Mouse (Mus musculus) myocyte (in vitro differentiated cells): Measurements from ENCODE around the gene Acyp1. TPM values are rescaled to one million over a fixed set of nuclear protein-coding genes. Genes with fewer than 3 reads are reported as not detected.

Experiments
- H3K27me3 ChIP-seq: one replicate; pipeline ENCODE4 v1.6.1; 2011; ENCODE audit not compliant: control insufficient read depth, insufficient read depth, insufficient read length
- H3K36me3 ChIP-seq: one replicate; pipeline ENCODE4 v1.6.1; 2011; ENCODE audit not compliant: control insufficient read depth, insufficient read depth
- H3K4me2 ChIP-seq: one replicate; pipeline ENCODE4 v1.6.1; 2011; ENCODE audit warnings: low read depth, control low read depth
- H3K4me3 ChIP-seq: one replicate; pipeline ENCODE4 v1.5.1; 2011; ENCODE audit warnings: mild to moderate bottlenecking, control low read depth, moderate library complexity
- H3K79me2 ChIP-seq: one replicate; pipeline ENCODE4 v1.6.1; 2011; ENCODE audit not compliant: control insufficient read depth, insufficient read depth
- H3ac ChIP-seq: one replicate; pipeline ENCODE4 v1.6.1; 2011; ENCODE audit not compliant: control insufficient read depth, insufficient read length
- CEBPB ChIP-seq: IDR thresholded peaks from 2 replicates; pipeline ENCODE4 v1.6.1; 2011; ENCODE audit warnings: mild to moderate bottlenecking, moderate library complexity; ENCODE audit not compliant: poor library complexity, insufficient read depth, severe bottlenecking
- E2F4 ChIP-seq: IDR thresholded peaks from one replicate; pipeline ENCODE4 v1.6.1; 2011; ENCODE audit warnings: mild to moderate bottlenecking, control low read depth, moderate library complexity; ENCODE audit not compliant: insufficient read depth
- MAX ChIP-seq: IDR thresholded peaks from one replicate; pipeline ENCODE4 v1.6.1; 2011; ENCODE audit warnings: low read depth, mild to moderate bottlenecking, control low read depth
- MYOD1 ChIP-seq, 3 experiments: IDR thresholded peaks; one replicate each; pipeline ENCODE4 v1.6.1; 2011; ENCODE audit warnings: control low read depth in 2 of 3, low read depth in 2 of 3, mild to moderate bottlenecking in 2 of 3, moderate library complexity in 1 of 3; ENCODE audit not compliant: insufficient read length in 2 of 3, control insufficient read depth in 1 of 3
- MYOG ChIP-seq, 3 experiments: IDR thresholded peaks; one replicate each; pipeline ENCODE4 v1.6.1; 2011; ENCODE audit warnings: control low read depth in 2 of 3, low read depth in 2 of 3, mild to moderate bottlenecking in 2 of 3; ENCODE audit not compliant: insufficient read length in 2 of 3, control insufficient read depth in 1 of 3, insufficient read depth in 1 of 3
- POLR2A ChIP-seq: IDR thresholded peaks from one replicate; pipeline ENCODE4 v1.6.1; 2011; ENCODE audit warnings: low read depth, mild to moderate bottlenecking, control low read depth, moderate library complexity; ENCODE audit not compliant: insufficient read length
- POLR2AphosphoS2 ChIP-seq: IDR thresholded peaks from one replicate; pipeline ENCODE4 v1.6.1; 2011; ENCODE audit warnings: low read depth, control low read depth; ENCODE audit not compliant: insufficient read length
- REST ChIP-seq: IDR thresholded peaks from one replicate; pipeline ENCODE4 v1.6.1; 2011; ENCODE audit warnings: mild to moderate bottlenecking, control low read depth, moderate library complexity; ENCODE audit not compliant: insufficient read depth, insufficient read length
- SRF ChIP-seq: IDR thresholded peaks from one replicate; pipeline ENCODE4 v1.6.1; 2011; ENCODE audit warnings: low read depth; ENCODE audit not compliant: control insufficient read depth, insufficient read length
- TCF12 ChIP-seq: IDR thresholded peaks from one replicate; pipeline ENCODE4 v1.6.1; 2011; ENCODE audit warnings: mild to moderate bottlenecking, control low read depth; ENCODE audit not compliant: poor library complexity, insufficient read depth, severe bottlenecking
- TCF3 ChIP-seq: IDR thresholded peaks from one replicate; pipeline ENCODE4 v1.6.1; 2011; ENCODE audit warnings: low read depth, control low read depth; ENCODE audit not compliant: insufficient read length
- USF1 ChIP-seq: IDR thresholded peaks from one replicate; pipeline ENCODE4 v1.6.1; 2011; ENCODE audit warnings: low read depth, mild to moderate bottlenecking, control low read depth, moderate library complexity
- polyA plus RNA-seq: library from polyadenylated mRNA; unstranded; fragments of >200 nt; fragmentation: generic; extraction: Trizol; gene quantifications from one replicate; pipeline ENCODE4 v1.2.1, GENCODE M21; 2012; ENCODE audit warnings: missing spikeins

The Acyp1 gene
- polyA plus RNA-seq, 1 experiment = 22.0 TPM

DNA sequence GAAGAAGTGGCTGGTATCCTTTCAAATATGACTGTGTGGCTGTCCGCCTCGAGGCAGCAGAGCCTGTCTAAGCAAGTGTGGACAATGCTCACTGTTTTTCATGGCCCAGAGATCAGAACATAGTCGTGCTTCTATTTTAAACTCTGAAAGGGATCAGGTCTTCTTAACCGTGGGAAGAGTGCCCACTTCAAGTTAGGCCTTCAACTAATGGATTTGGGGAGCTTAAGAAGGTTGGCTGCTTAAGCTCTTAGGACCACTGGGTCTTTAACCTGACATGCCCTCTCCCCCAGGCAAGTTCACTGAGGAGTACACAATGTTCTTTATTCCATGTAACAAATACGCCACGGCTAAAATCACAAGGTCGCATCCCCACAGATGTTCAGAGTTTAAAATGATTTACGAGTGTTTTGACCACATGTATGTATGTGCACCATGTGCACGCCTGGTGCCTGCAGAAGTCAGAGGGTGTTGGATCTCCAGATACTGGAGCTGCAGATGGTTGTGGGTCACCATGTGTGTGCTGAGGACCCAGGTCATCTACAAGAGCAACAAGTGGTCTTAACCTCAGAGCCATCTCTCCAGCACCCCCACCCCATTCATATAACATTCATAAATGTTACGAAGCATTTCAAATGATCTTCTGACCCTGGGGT lies 9.2 kb upstream of the Acyp1 start:
- no peak for TF ChIP-seq USF1
- TF ChIP-seq MYOD1 (IDR thresholded peaks at IDR 0.05; ENCODE audit: control insufficient read depth in 1 of 3, insufficient read length in 2 of 3, low read depth in 2 of 3) = no peak
- TF ChIP-seq E2F4 = no peak
- no peak for TF ChIP-seq REST
- no peak for TF ChIP-seq CEBPB
- no peak for TF ChIP-seq TCF3
- TF ChIP-seq MAX = no peak
- no peak for TF ChIP-seq POLR2A
- TF ChIP-seq TCF12 = no peak
- TF ChIP-seq SRF = no peak
- TF ChIP-seq MYOG (IDR thresholded peaks at IDR 0.05; ENCODE audit: control insufficient read depth in 1 of 3, insufficient read depth in 1 of 3, insufficient read length in 2 of 3, low read depth in 2 of 3) = no peak
- no peak for TF ChIP-seq POLR2AphosphoS2
- H3ac ChIP-seq = no peak overlapping the region
- H3K79me2 ChIP-seq = no peaks in the 10 kb centered on the region
- no peaks in the 10 kb centered on the region for H3K27me3 ChIP-seq
- H3K36me3 ChIP-seq = peaks cover 32% of the 10 kb centered on the region
- H3K4me3 ChIP-seq = no peak overlapping the region
- H3K4me2 ChIP-seq = no peak overlapping the region

- Histone ChIP-seq H3K36me3 (peaks cover 28% of the 10 kb centered on the region), H3K79me2 (no peaks in the 10 kb centered on the region), H3K4me2 (no peak overlapping the region), H3K27me3 (no peaks in the 10 kb centered on the region), H3ac (no peak overlapping the region), H3K4me3 (no peak overlapping the region)
- TF ChIP-seq MAX = no peak
- TF ChIP-seq MYOG (IDR thresholded peaks at IDR 0.05; ENCODE audit: control insufficient read depth in 1 of 3, insufficient read depth in 1 of 3, insufficient read length in 2 of 3, low read depth in 2 of 3) = no peak
- no peak for TF ChIP-seq USF1
- no peak for TF ChIP-seq REST
- TF ChIP-seq CEBPB = no peak
- no peak for TF ChIP-seq TCF12
- no peak for TF ChIP-seq POLR2A
- TF ChIP-seq SRF = no peak
Observed at GRCm38 (mm10) chr12:85296915-85297314, 8.7 kb upstream of the Acyp1 start.

GRCm38 (mm10) chr12:85295506-85295905 lies 7.3 kb upstream of the Acyp1 start:
- H3K4me3 ChIP-seq = no peak overlapping the region

GRCm38 (mm10) chr12:85292906-85293305 lies 4.7 kb upstream of the Acyp1 start:
- TF ChIP-seq MAX = no peak
- TF ChIP-seq MYOG (IDR thresholded peaks at IDR 0.05; ENCODE audit: control insufficient read depth in 1 of 3, insufficient read depth in 1 of 3, insufficient read length in 2 of 3, low read depth in 2 of 3) = no peak
- TF ChIP-seq TCF3 = no peak
- TF ChIP-seq CEBPB = no peak
- TF ChIP-seq SRF = no peak
- no peak for TF ChIP-seq POLR2A
- no peak for TF ChIP-seq TCF12
- no peak for TF ChIP-seq USF1
- TF ChIP-seq MYOD1 (IDR thresholded peaks at IDR 0.05; ENCODE audit: control insufficient read depth in 1 of 3, insufficient read length in 2 of 3, low read depth in 2 of 3) = no peak
- TF ChIP-seq REST = no peak
- no peak for TF ChIP-seq POLR2AphosphoS2
- TF ChIP-seq E2F4 = no peak
- Histone ChIP-seq H3ac (no peak overlapping the region), H3K79me2 (no peaks in the 10 kb centered on the region), H3K4me2 (no peak overlapping the region), H3K36me3 (peaks cover 11% of the 10 kb centered on the region), H3K27me3 (no peaks in the 10 kb centered on the region), H3K4me3 (no peak overlapping the region)

More at GRCm38 (mm10) chr12:85295506-85295905, 7.3 kb upstream of the Acyp1 start:
- no peak for TF ChIP-seq POLR2AphosphoS2
- no peaks in the 10 kb centered on the region for H3K79me2 ChIP-seq
- H3K27me3 ChIP-seq = no peaks in the 10 kb centered on the region
- no peak overlapping the region for H3ac ChIP-seq
- peaks cover 14% of the 10 kb centered on the region for H3K36me3 ChIP-seq
- H3K4me2 ChIP-seq = no peak overlapping the region

DNA sequence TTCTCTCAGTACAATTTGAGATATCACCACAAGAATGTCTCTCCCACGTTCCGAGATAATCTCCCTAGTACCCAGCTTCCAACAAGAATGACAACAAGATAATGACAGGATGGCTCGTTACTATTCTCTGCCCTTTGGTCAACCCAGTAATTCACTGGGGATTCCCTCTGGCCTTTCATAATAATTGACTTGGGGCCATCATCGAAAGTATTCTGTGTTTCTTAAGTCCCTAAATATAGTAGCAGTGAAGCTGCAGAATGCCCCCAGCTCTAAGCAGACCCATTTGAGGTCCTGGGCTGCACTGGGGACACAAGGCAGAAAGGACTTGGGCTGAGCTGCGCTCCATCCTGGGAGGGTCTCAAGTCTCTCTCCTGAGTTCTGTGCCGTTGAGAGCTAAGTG lies 4.0 kb upstream of the Acyp1 start:
- H3K27me3 ChIP-seq = no peaks in the 10 kb centered on the region
- no peak for TF ChIP-seq POLR2A
- TF ChIP-seq E2F4 = no peak
- TF ChIP-seq CEBPB = no peak
- no peak for TF ChIP-seq MYOG (IDR thresholded peaks at IDR 0.05; ENCODE audit: control insufficient read depth in 1 of 3, insufficient read depth in 1 of 3, insufficient read length in 2 of 3, low read depth in 2 of 3)
- TF ChIP-seq TCF12 = no peak
- no peak for TF ChIP-seq REST
- no peak for TF ChIP-seq MYOD1 (IDR thresholded peaks at IDR 0.05; ENCODE audit: control insufficient read depth in 1 of 3, insufficient read length in 2 of 3, low read depth in 2 of 3)
- no peak for TF ChIP-seq POLR2AphosphoS2
- no peak for TF ChIP-seq USF1
- TF ChIP-seq TCF3 = no peak
- no peak for TF ChIP-seq SRF
- no peak for TF ChIP-seq MAX
- H3K4me3 ChIP-seq = no peak overlapping the region
- no peak overlapping the region for H3K4me2 ChIP-seq
- H3K36me3 ChIP-seq = peaks cover 10% of the 10 kb centered on the region
- no peaks in the 10 kb centered on the region for H3K79me2 ChIP-seq
- H3ac ChIP-seq = no peak overlapping the region
